Mouse (Mus musculus) cortical plate, adult 2 months (tissue): Measurements from ENCODE around the gene Akap6.

Experiments used
- CTCF ChIP-seq: fragments of 200-500 bp; IDR thresholded peaks from 2 replicates; pipeline ENCODE4 v1.5.1; 2011; ENCODE audit warnings: mild to moderate bottlenecking, control low read depth, low read length; ENCODE audit not compliant: insufficient read depth; ENCODE audit errors: extremely low read depth
- POLR2A ChIP-seq: fragments of 200-500 bp; IDR thresholded peaks from 2 replicates; pipeline ENCODE4 v1.6.1; 2011; ENCODE audit warnings: mild to moderate bottlenecking, low read length, control low read depth; ENCODE audit not compliant: insufficient read depth; ENCODE audit errors: extremely low read depth

DNA sequence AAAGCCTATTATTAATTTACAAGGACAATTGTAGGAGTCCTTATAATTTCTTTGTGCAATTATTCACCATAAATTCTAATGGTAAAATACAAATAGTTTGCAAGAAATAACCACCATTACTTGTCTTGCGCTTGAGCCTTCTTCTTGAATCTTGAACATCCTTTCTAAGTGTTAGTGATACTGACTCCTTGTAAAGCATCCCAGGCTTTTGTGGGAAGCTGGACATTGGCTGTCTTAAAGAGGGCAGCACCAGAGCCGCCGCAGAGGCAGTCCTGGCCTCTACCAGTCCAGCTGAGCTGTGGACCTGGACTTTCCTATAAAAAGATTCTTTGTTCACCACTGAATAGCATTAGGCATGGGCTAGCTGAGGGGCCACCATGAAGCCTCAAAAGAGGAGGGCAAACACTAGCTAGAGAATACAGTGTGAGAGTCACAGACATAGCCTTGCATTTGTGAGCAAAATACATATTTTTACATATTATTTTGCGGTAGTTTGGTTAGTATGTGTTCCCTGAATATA, 365.1 kb downstream of the Akap6 start:
- TF ChIP-seq POLR2A, result no peak
- no peak for TF ChIP-seq CTCF
